Mouse (Mus musculus) stomach, embryonic 16.5 days (tissue): ENCODE data around the gene Thbs4. TPM values are rescaled to one million over a fixed set of nuclear protein-coding genes. Genes with fewer than 3 reads are reported as not detected.
"Not testable (repeated sequence)": the region's sequence is repeated elsewhere in the genome, so short reads cannot be mapped to it uniquely, and the experiment has no call there.

ENCODE experiments used
- ATAC-seq: fragments of 200-750 bp; cut with Nextera tagmentation; 2 replicates; pipeline ENCODE4 v1.8.0; 2017; ENCODE audit warnings: moderate number of reproducible peaks, moderate TSS enrichment; ENCODE audit not compliant: insufficient read depth, low FRiP score
- H3K27ac ChIP-seq: fragments of 300-500 bp; sonication (generic); 2 replicates; pipeline ENCODE4 v1.5.1; 2014; ENCODE audit warnings: low read length
- H3K27me3 ChIP-seq: fragments of 300-500 bp; sonication (generic); 2 replicates; pipeline ENCODE4 v1.6.1; 2014; ENCODE audit warnings: low read length, control low read depth, mixed read lengths; ENCODE audit not compliant: control insufficient read depth, insufficient read depth
- H3K36me3 ChIP-seq: fragments of 300-500 bp; sonication (generic); 2 replicates; pipeline ENCODE4 v1.6.1; 2014; ENCODE audit warnings: low read length; ENCODE audit not compliant: control insufficient read depth, insufficient read depth
- H3K4me1 ChIP-seq: fragments of 300-500 bp; sonication (generic); 2 replicates; pipeline ENCODE4 v1.6.1; 2014; ENCODE audit warnings: low read length, control low read depth, mixed read lengths; ENCODE audit not compliant: control insufficient read depth, insufficient read depth
- H3K4me2 ChIP-seq: fragments of 300-500 bp; sonication (generic); 2 replicates; pipeline ENCODE4 v1.6.1; 2014; ENCODE audit warnings: low read depth, low read length, mixed read lengths
- H3K4me3 ChIP-seq: fragments of 300-500 bp; sonication (generic); replicated peaks from 2 replicates; pipeline ENCODE4 v1.5.1; 2014; ENCODE audit warnings: mild to moderate bottlenecking, low read length
- H3K9ac ChIP-seq: fragments of 300-500 bp; sonication (generic); 2 replicates; pipeline ENCODE4 v1.6.1; 2014; ENCODE audit warnings: low read length
- H3K9me3 ChIP-seq: fragments of 300-500 bp; sonication (generic); replicated peaks from 2 replicates; pipeline ENCODE4 v1.6.1; 2016; ENCODE audit warnings: low read length, control low read depth; ENCODE audit not compliant: control insufficient read depth
- WGBS: fragments of 180-500 bp; shearing (Covaris S2); extraction: QIAGEN DNeasy Blood & Tissue Kit; methylation state at CpG from one replicate; pipeline ENCODE4 v1.1.7; 2014; 5-methylcytosine and 5-hydroxymethylcytosine counted together
- polyA plus RNA-seq: library from polyadenylated mRNA; unstranded; fragments of >200 nt; fragmentation: Nextera tagmentation; extraction: Ambion mirVana; gene quantifications from 2 replicates; pipeline ENCODE4 v1.2.1, GENCODE M21; 2015

Thbs4 gene
- polyA plus RNA-seq, result 4.6 and 6.1 TPM in 2 replicates

DNA sequence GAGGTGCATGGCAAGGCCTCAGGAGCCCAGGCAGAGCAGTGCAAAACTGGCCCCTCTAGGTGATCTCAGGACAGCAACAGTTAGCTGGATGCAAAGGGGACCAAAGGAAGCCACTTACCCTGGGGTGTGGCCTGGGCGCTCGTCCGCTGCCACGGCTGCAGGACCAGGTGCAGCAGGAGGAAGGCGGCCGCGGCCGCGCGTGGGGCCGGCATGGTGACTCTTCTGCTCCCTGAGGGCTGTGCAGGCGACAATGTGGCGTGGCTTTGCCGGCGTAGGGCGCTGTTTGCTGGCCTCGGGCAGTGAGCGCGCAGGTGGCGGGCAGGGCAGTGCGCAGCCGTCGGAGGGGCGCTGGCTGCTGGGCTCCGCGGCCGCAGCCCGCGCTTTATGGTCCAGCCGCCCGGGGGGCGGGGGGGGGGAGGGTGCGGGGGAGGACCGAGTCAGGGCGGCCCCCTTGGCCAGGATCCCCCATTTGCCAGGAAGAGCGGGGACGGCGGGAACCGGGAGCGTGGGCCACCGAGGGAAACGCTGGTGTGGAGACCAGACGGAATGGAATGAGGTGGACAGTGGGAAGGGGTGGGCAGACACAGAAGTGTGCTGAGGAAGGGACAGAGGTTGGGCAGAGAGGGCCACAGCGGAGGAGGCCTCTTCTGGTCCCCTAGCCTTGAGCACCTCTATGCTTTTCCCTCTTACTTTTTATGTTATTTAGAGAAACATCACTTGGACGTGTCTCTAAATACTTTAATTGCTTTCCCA is at the start of gene Thbs4:
Gene Thbs4, minus strand, starts transcription at position 357 of the 753 bp plus-strand sequence.
- ATAC-seq, result no peak; the same call in 1 of the 2 replicates
- H3K36me3 ChIP-seq, result no peaks in the 10 kb centered on the region
- H3K27ac ChIP-seq, result no peak within 1 kb of the TSS
- peaks cover 23% of the 10 kb centered on the region for H3K27me3 ChIP-seq
- H3K9me3 ChIP-seq, result no peaks in the 10 kb centered on the region
- WGBS, result 6% methylated on average over 42 of the region's 45 CpGs
- H3K4me2 ChIP-seq, result peak within 1 kb of the TSS; percentile 59
- peak within 1 kb of the TSS; percentile 42 for H3K4me3 ChIP-seq
- H3K4me1 ChIP-seq, result peaks cover 5% of the 10 kb centered on the region
- H3K9ac ChIP-seq, result peak within 1 kb of the TSS; percentile 37

DNA sequence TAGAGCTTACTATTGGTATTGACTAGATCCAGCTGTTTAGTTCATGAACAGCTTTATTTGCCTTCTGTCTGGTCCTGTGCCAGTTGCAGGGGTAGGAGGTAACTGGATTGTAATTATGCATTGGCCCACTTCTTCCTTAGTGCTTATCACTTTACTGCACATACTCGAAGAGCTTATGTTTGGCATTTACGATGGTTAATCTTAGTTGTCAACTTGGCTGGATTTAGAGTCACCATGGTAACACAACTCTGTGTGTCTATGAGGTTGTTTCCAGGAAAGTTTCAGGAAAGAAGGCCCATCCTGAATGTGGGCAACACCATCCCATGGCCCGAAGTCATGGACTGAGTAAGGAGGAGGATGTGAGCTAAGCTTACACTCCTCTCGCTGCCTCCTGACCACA is 38.5 kb upstream of the Thbs4 start:
- Histone ChIP-seq H3K4me3 (no peak overlapping the region), H3K4me2 (no peak overlapping the region), H3K4me1 (0 out of 2 replicates have a peak, but pooled peaks cover 5% of the 10 kb centered on the region), H3K27ac (no peak overlapping the region), H3K9ac (no peak overlapping the region), H3K27me3 (no peaks in the 10 kb centered on the region), H3K9me3 (no peaks in the 10 kb centered on the region), H3K36me3 (no peaks in the 10 kb centered on the region)
- no peak for ATAC-seq
- 78% methylated on average over 4 of the region's 4 CpGs for WGBS

GRCm38 (mm10) chr13:92828820-92829219 is 34.2 kb upstream of the Thbs4 start:
- WGBS, result 34% methylated on average over 10 of the region's 10 CpGs
- Histone ChIP-seq H3K4me1 (0 out of 2 replicates have a peak, but pooled peaks cover 5% of the 10 kb centered on the region), H3K9me3 (no peaks in the 10 kb centered on the region), H3K27ac (no peak overlapping the region), H3K4me3 (peak overlapping the region; percentile 12; the same call in 1 of the 2 replicates), H3K27me3 (no peaks in the 10 kb centered on the region), H3K9ac (peak overlapping the region; percentile 43), H3K4me2 (peak overlapping the region; percentile 39), H3K36me3 (no peaks in the 10 kb centered on the region)
- no peak for ATAC-seq

GRCm38 (mm10) chr13:92817357-92817756 is 22.7 kb upstream of the Thbs4 start:
- no peak for ATAC-seq
- H3K9ac ChIP-seq, result no peak overlapping the region
- 42% methylated on average over 3 of the region's 3 CpGs for WGBS
- no peaks in the 10 kb centered on the region for H3K27me3 ChIP-seq
- H3K4me1 ChIP-seq, result no peaks in the 10 kb centered on the region
- H3K27ac ChIP-seq, result no peak overlapping the region
- no peaks in the 10 kb centered on the region for H3K36me3 ChIP-seq
- H3K9me3 ChIP-seq, result no peaks in the 10 kb centered on the region
- H3K4me2 ChIP-seq, result no peak overlapping the region
- no peak overlapping the region for H3K4me3 ChIP-seq

- Histone ChIP-seq H3K9me3 (no peaks in the 10 kb centered on the region), H3K4me2 (no peak overlapping the region), H3K36me3 (no peaks in the 10 kb centered on the region), H3K4me1 (no peaks in the 10 kb centered on the region), H3K27ac (no peak overlapping the region), H3K9ac (no peak overlapping the region), H3K4me3 (no peak overlapping the region), H3K27me3 (no peaks in the 10 kb centered on the region)
- WGBS, result 80% methylated on average over 5 of the region's 5 CpGs
- ATAC-seq, result no peak
These were observed 21.7 kb upstream of the Thbs4 start for GRCm38 (mm10) chr13:92816329-92816728.

DNA sequence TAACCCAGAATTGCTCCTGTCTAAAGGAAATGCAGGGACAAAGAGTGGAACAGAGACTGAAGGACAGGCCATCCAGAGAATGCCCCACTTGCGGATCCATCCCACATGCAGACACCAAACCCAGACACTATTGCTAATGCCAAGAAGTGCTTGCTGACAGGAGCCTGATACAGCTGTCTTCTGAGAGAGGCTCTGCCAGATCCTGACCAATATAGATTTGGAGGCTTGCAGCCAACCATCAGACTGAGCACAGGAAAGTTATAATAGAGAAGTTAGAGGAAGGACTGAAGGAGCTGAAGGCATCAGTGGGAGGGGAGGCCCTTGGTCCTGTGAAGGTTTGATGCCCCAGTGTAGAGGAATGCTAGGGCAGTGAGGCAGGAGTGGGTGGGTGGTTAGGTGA is 16.0 kb upstream of the Thbs4 start:
- H3K4me2 ChIP-seq, H3K36me3 ChIP-seq, H3K27ac ChIP-seq, H3K9ac ChIP-seq, H3K4me1 ChIP-seq, H3K27me3 ChIP-seq, H3K4me3 ChIP-seq, ATAC-seq, H3K9me3 ChIP-seq: not testable (repeated sequence)
- WGBS, result 81% methylated on average over 1 of the region's 1 CpGs

GRCm38 (mm10) chr13:92807849-92808248 is 13.2 kb upstream of the Thbs4 start:
- 81% methylated on average over 3 of the region's 3 CpGs for WGBS
- Histone ChIP-seq H3K27me3 (no peaks in the 10 kb centered on the region), H3K9ac (no peak overlapping the region), H3K36me3 (no peaks in the 10 kb centered on the region), H3K9me3 (no peaks in the 10 kb centered on the region), H3K27ac (no peak overlapping the region), H3K4me2 (no peak overlapping the region), H3K4me1 (no peaks in the 10 kb centered on the region), H3K4me3 (no peak overlapping the region)
- no peak for ATAC-seq

DNA sequence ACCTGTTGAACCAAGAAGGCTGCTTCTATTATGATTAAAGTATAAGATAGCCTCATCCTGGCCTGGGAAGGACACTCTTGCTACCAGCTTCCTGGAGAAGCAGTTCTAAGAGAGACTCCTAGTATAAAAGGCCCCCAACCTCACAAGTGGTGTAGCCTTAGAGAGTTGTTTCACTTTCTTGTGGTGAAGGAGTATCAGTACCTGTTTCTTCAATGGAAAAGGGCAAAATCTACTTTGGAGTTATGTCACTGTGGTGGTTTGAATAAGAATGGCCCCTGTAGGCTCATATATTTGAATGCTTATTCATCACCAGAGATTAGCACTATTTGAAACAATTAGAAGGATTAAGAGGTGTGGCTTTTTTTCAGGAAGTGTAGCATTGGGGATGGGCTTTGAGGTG is 12.2 kb upstream of the Thbs4 start:
- Histone ChIP-seq H3K4me1 (no peaks in the 10 kb centered on the region), H3K27me3 (no peaks in the 10 kb centered on the region), H3K27ac (no peak overlapping the region), H3K4me3 (no peak overlapping the region), H3K9ac (no peak overlapping the region), H3K36me3 (no peaks in the 10 kb centered on the region), H3K9me3 (no peaks in the 10 kb centered on the region), H3K4me2 (no peak overlapping the region)
- ATAC-seq, result no peak

DNA sequence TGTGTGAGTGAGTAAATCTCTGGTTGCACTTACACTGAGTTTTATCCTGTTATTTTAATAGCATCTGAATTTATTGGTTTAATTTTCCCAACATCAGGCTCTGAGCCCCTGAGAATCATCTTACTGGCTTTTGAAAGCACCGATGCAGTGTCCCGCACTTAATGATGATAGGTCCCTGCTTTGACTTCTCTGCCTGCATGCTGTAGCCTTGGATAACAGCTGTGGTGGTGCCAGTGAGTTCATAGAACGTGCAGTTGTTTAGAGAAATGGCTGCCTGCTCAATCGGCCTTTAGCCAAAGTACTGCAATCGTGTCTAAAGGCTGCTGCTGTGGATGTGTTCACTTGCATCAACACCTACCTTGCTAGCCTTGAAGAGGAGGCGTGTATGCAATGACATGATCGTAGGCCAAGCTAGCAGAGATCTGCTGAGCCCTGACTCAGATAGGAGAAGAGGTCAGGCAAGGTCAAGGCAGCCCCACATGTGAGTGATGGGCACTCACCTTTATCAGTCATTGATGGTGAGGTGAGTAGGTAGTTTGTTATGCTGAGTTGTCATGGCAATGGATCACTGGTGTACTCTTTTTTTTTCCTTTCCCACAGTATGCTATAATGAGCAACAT is 4.8 kb upstream of the Thbs4 start:
- no peaks in the 10 kb centered on the region for H3K36me3 ChIP-seq
- no peak overlapping the region for H3K27ac ChIP-seq
- 62% methylated on average over 7 of the region's 7 CpGs for WGBS
- no peaks in the 10 kb centered on the region for H3K9me3 ChIP-seq
- H3K4me2 ChIP-seq, result no peak overlapping the region
- no peak for ATAC-seq
- no peak overlapping the region for H3K9ac ChIP-seq
- peaks cover 12% of the 10 kb centered on the region for H3K27me3 ChIP-seq
- no peak overlapping the region for H3K4me3 ChIP-seq
- H3K4me1 ChIP-seq, result peaks cover 4% of the 10 kb centered on the region
